Mouse (Mus musculus): ENCODE data around the gene Ppp1r3f. TPM values are rescaled to one million over a fixed set of nuclear protein-coding genes. Genes with fewer than 3 reads are reported as not detected.
A peak's percentile ranks its signal among the peaks of the same experiment; 100 is the strongest.

Gene Ppp1r3f
- total and polyA plus RNA-seq, 2 experiments from 2014 or later, result 8.6 to 23.3 TPM

GRCm38 (mm10) chrX:7604879-7605574, 30.9 kb upstream of the Ppp1r3f start, which contains the start of gene Ccdc22:
Gene Ccdc22, minus strand, starts transcription at chrX:7605517.
- peak within 1 kb of the TSS; percentile 47 for H3K9ac ChIP-seq (replicated peaks; ENCODE audit: low read length)
- TF ChIP-seq CTCF (IDR thresholded peaks at IDR 0.05; ENCODE audit: low read depth), result no peak
- H3K27me3 ChIP-seq (ENCODE audit: insufficient read depth, low read length), result no peaks in the 10 kb centered on the region
- H3K9me3 ChIP-seq (ENCODE audit: low read length), result no peaks in the 10 kb centered on the region
- peak within 1 kb of the TSS; percentile 50 for H3K4me2 ChIP-seq (ENCODE audit: low read depth, low read length)
- H3K36me3 ChIP-seq (ENCODE audit: insufficient read depth, low read length), result no peaks in the 10 kb centered on the region
- peak within 1 kb of the TSS; percentile 52; the same call in 1 of the 2 replicates for H3K27ac ChIP-seq
- DNase-seq (ENCODE audit: low spot score) (peak; percentile 91), ATAC-seq (peak; percentile 92)
- WGBS, result 29% methylated on average over 28 of the region's 28 CpGs
- H3K4me3 ChIP-seq (ENCODE audit: low read length), result peak within 1 kb of the TSS; percentile 41
- H3K4me1 ChIP-seq (ENCODE audit: insufficient read depth, low read length), result no peaks in the 10 kb centered on the region

GRCm38 (mm10) chrX:7604004-7604403, 29.9 kb upstream of the Ppp1r3f start:
- Histone ChIP-seq H3K4me2 (ENCODE audit: low read depth, low read length) (no peak overlapping the region), H3K4me3 (ENCODE audit: low read length) (no peak overlapping the region), H3K27me3 (ENCODE audit: insufficient read depth, low read length) (no peaks in the 10 kb centered on the region), H3K36me3 (ENCODE audit: insufficient read depth, low read length) (no peaks in the 10 kb centered on the region), H3K27ac (no peak overlapping the region), H3K9ac (replicated peaks; ENCODE audit: low read length) (no peak overlapping the region; the same call in 1 of the 2 replicates), H3K9me3 (ENCODE audit: low read length) (no peaks in the 10 kb centered on the region), H3K4me1 (ENCODE audit: insufficient read depth, low read length) (no peaks in the 10 kb centered on the region)
- TF ChIP-seq CTCF (IDR thresholded peaks at IDR 0.05; ENCODE audit: low read depth), result no peak
- DNase-seq (ENCODE audit: low spot score) (no peak), ATAC-seq (no peak)
- WGBS, result 90% methylated on average over 7 of the region's 7 CpGs

GRCm38 (mm10) chrX:7595371-7595770, 21.3 kb upstream of the Ppp1r3f start:
- DNase-seq (ENCODE audit: low spot score) (peak; percentile 8), ATAC-seq (no peak)
- H3K36me3 ChIP-seq (ENCODE audit: insufficient read depth, low read length), result no peaks in the 10 kb centered on the region
- H3K4me3 ChIP-seq (ENCODE audit: low read length), result no peak overlapping the region
- no peaks in the 10 kb centered on the region for H3K27me3 ChIP-seq (ENCODE audit: insufficient read depth, low read length)
- WGBS, result 78% methylated on average over 9 of the region's 9 CpGs
- H3K27ac ChIP-seq, result no peak overlapping the region
- no peaks in the 10 kb centered on the region for H3K9me3 ChIP-seq (ENCODE audit: low read length)
- no peak overlapping the region for H3K9ac ChIP-seq (replicated peaks; ENCODE audit: low read length)
- no peaks in the 10 kb centered on the region for H3K4me1 ChIP-seq (ENCODE audit: insufficient read depth, low read length)
- no peak for TF ChIP-seq CTCF (IDR thresholded peaks at IDR 0.05; ENCODE audit: low read depth)
- no peak overlapping the region for H3K4me2 ChIP-seq (ENCODE audit: low read depth, low read length)

GRCm38 (mm10) chrX:7586356-7586755, 12.3 kb upstream of the Ppp1r3f start:
- Histone ChIP-seq H3K27me3 (ENCODE audit: insufficient read depth, low read length) (no peaks in the 10 kb centered on the region), H3K27ac (no peak overlapping the region), H3K9me3 (ENCODE audit: low read length) (no peaks in the 10 kb centered on the region), H3K9ac (replicated peaks; ENCODE audit: low read length) (no peak overlapping the region), H3K36me3 (ENCODE audit: insufficient read depth, low read length) (no peaks in the 10 kb centered on the region), H3K4me2 (ENCODE audit: low read depth, low read length) (no peak overlapping the region), H3K4me1 (ENCODE audit: insufficient read depth, low read length) (no peaks in the 10 kb centered on the region), H3K4me3 (ENCODE audit: low read length) (no peak overlapping the region)
- DNase-seq (ENCODE audit: low spot score) (no peak), ATAC-seq (no peak)
- TF ChIP-seq CTCF (IDR thresholded peaks at IDR 0.05; ENCODE audit: low read depth), result no peak
- 92% methylated on average over 5 of the region's 5 CpGs for WGBS

GRCm38 (mm10) chrX:7583881-7584280, 9.8 kb upstream of the Ppp1r3f start:
- WGBS, result 88% methylated on average over 11 of the region's 11 CpGs
- ATAC-seq, result no peak

GRCm38 (mm10) chrX:7581151-7581550, 7.1 kb upstream of the Ppp1r3f start:
- H3K4me2 ChIP-seq (ENCODE audit: low read depth, low read length), result no peak overlapping the region
- 91% methylated on average over 2 of the region's 2 CpGs for WGBS
- H3K9me3 ChIP-seq (ENCODE audit: low read length), result no peaks in the 10 kb centered on the region
- no peak overlapping the region for H3K4me3 ChIP-seq (ENCODE audit: low read length)
- no peaks in the 10 kb centered on the region for H3K36me3 ChIP-seq (ENCODE audit: insufficient read depth, low read length)
- DNase-seq (ENCODE audit: low spot score) (no peak), ATAC-seq (no peak)
- no peaks in the 10 kb centered on the region for H3K4me1 ChIP-seq (ENCODE audit: insufficient read depth, low read length)
- H3K27ac ChIP-seq, result no peak overlapping the region
- H3K9ac ChIP-seq (replicated peaks; ENCODE audit: low read length), result no peak overlapping the region
- no peak for TF ChIP-seq CTCF (IDR thresholded peaks at IDR 0.05; ENCODE audit: low read depth)
- H3K27me3 ChIP-seq (ENCODE audit: insufficient read depth, low read length), result no peaks in the 10 kb centered on the region

More at GRCm38 (mm10) chrX:7583881-7584280, 9.8 kb upstream of the Ppp1r3f start:
- no peaks in the 10 kb centered on the region for H3K9me3 ChIP-seq (ENCODE audit: low read length)
- H3K27me3 ChIP-seq (ENCODE audit: insufficient read depth, low read length), result no peaks in the 10 kb centered on the region
- no peak for DNase-seq (ENCODE audit: low spot score)
- no peak for TF ChIP-seq CTCF (IDR thresholded peaks at IDR 0.05; ENCODE audit: low read depth)
- H3K4me2 ChIP-seq (ENCODE audit: low read depth, low read length), result no peak overlapping the region
- H3K9ac ChIP-seq (replicated peaks; ENCODE audit: low read length), result no peak overlapping the region
- no peaks in the 10 kb centered on the region for H3K36me3 ChIP-seq (ENCODE audit: insufficient read depth, low read length)
- no peaks in the 10 kb centered on the region for H3K4me1 ChIP-seq (ENCODE audit: insufficient read depth, low read length)
- H3K4me3 ChIP-seq (ENCODE audit: low read length), result no peak overlapping the region
- H3K27ac ChIP-seq, result no peak overlapping the region

GRCm38 (mm10) chrX:7574885-7575231, 775 bp upstream of the Ppp1r3f start:
- no peaks in the 10 kb centered on the region for H3K36me3 ChIP-seq (ENCODE audit: insufficient read depth, low read length)
- no peak overlapping the region; the same call in 1 of the 2 replicates for H3K9ac ChIP-seq (replicated peaks; ENCODE audit: low read length)
- ATAC-seq (no peak), DNase-seq (ENCODE audit: low spot score) (no peak)
- peak overlapping the region; percentile 57 for H3K4me2 ChIP-seq (ENCODE audit: low read depth, low read length)
- H3K27me3 ChIP-seq (ENCODE audit: insufficient read depth, low read length), result no peaks in the 10 kb centered on the region
- 38% methylated on average over 5 of the region's 6 CpGs for WGBS
- H3K9me3 ChIP-seq (ENCODE audit: low read length), result no peaks in the 10 kb centered on the region
- H3K4me1 ChIP-seq (ENCODE audit: insufficient read depth, low read length), result no peaks in the 10 kb centered on the region
- peak overlapping the region; percentile 91; the same call in 1 of the 2 replicates for H3K27ac ChIP-seq
- no peak for TF ChIP-seq CTCF (IDR thresholded peaks at IDR 0.05; ENCODE audit: low read depth)
- H3K4me3 ChIP-seq (ENCODE audit: low read length), result peak overlapping the region; percentile 50
